Mouse (Mus musculus): ENCODE results near the gene Zdhhc21. TPM values are rescaled to one million over a fixed set of nuclear protein-coding genes. Genes with fewer than 3 reads are reported as not detected.

The Zdhhc21 gene
- polyA plus RNA-seq, 1 experiment, result not detected

DNA sequence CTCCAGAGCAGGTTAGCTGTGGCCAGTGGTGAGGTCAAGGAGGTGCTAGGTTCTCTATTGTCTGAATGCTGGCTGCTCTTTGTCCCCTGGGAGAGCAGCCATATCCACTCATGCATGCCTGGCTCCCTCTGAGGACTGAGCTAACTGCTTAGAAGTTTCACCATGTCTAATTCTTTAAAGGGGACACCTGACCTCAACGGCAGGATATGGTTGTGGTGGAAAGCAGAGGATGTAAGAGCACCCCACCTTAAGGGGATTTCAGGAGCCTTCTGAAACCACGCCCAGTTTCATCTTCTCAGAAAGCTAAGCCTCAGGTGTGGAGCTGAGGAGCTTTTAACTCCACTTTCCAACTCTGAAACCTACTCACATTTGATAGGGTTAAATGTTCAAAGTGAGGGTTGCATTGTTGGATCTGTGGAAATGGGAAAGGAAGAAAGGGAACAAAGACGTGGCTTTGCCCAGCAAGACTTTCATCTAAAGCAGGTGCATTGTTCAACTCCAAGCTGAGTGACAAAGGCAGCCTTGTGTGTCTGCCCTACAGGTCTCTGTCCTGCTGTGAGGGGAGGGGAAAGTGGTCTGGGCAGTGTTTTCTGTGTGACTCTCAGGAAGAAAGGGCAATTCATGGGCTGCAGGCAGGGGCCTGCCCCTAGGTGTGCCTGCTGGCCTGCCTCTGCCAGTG, 104.0 kb downstream of the Zdhhc21 start:
- H3K4me3 ChIP-seq (replicated peaks), result no peak overlapping the region
- H3K27me3 ChIP-seq (ENCODE audit: control insufficient read depth), result no peaks in the 10 kb centered on the region
- no peaks in the 10 kb centered on the region for H3K4me1 ChIP-seq (ENCODE audit: control insufficient read depth)
- TF ChIP-seq TAL1 (IDR thresholded peaks at IDR 0.05; ENCODE audit: low read length) (no peak), GATA1 (IDR thresholded peaks at IDR 0.05; ENCODE audit: low read length) (no peak)
- no peaks in the 10 kb centered on the region for H3K36me3 ChIP-seq (ENCODE audit: control insufficient read depth)
- no peaks in the 10 kb centered on the region for H3K9me3 ChIP-seq (ENCODE audit: control insufficient read depth, low read length)

Other genes with a start within 250 kb of the Zdhhc21 start
- gene Nfib, start 154.2 kb downstream of the Zdhhc21 start, polyA plus RNA-seq (2012), result 0.03 TPM in 1 of 2 replicates, not detected in the other
- not detected in 2 replicates for gene Cer1, start 25.2 kb upstream of the Zdhhc21 start, polyA plus RNA-seq (2012)
- under 0.01 TPM in 1 of 2 replicates, not detected in the other for gene Frem1, start 192.4 kb upstream of the Zdhhc21 start, polyA plus RNA-seq (2012)